7 mouse cellular contexts compared by ENCODE assay signal in the genomic region with DNA sequence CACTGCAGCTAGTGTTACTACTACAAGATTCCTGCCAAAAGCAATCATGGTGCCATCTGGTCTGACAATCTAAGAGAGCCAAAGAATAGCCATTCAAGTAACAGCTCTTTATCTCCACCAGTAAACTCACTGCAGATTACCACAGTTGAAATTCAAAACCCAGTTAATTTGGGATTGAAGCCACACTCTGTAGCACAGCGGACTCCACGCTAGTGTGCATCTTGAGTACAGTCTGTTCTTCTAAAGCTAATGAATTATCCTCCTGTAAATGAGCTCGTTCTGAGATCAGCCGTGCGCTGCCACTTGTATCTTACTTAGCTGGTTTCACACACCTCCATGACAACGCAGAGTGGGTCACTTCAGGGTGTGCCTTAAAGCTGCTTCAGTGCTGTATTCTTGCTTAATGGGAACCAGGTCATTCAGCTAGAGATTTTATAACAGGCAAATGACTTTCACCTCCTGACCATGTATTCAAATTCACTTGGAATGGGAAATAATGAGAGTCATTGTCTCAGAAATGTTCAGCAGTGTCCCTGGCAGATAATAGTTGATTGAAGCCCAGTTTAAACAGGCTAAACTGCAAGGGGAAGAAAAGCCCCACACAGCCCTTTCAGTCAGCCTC.
DNase-seq lines count a peak whose midpoint lies in the region; ATAC-seq lines count a peak whose summit lies in the region.

No protein-coding gene starts in this region.

- H3K4me1 ChIP-seq in forebrain, embryonic 14.5 days (ENCODE audit: control insufficient read depth, insufficient read depth, low read length), result peaks cover 13% of the 10 kb centered on the region; the same call in 1 of the 2 replicates

- no peaks in the 10 kb centered on the region for H3K27me3 ChIP-seq in forebrain, embryonic 14.5 days (replicated peaks; ENCODE audit: control insufficient read depth, insufficient read depth, low read length)

- DNase-seq in cerebellum, postnatal 10 days, result peak; percentile 80 to 81
- DNase-seq in forebrain, embryonic 14.5 days (ENCODE audit: low spot score), result peak; percentile 94
- peak; percentile 8 for DNase-seq in layer of hippocampus, postnatal 25 days (ENCODE audit: extremely low spot score in 1 of 2, low spot score in 1 of 2)
- DNase-seq in right cerebral cortex, adult 18-20 months, result peak; percentile 64
- DNase-seq in heart, adult 9 months (ENCODE audit: low spot score in 2 of 2), result no peak
- DNase-seq in spleen, adult 18-20 months, result no peak
- no peak for DNase-seq in gastrocnemius, postnatal 25 days

- H3K27ac ChIP-seq in forebrain, embryonic 14.5 days (ENCODE audit: low read depth, low read length), result peak overlapping the region; percentile 81

- no peak overlapping the region for H3K4me3 ChIP-seq in forebrain, embryonic 14.5 days (ENCODE audit: low read depth, low read length)

- WGBS in forebrain, embryonic 14.5 days, result 6% methylated on average over 6 of the region's 6 CpGs

- H3K4me2 ChIP-seq in forebrain, embryonic 14.5 days (ENCODE audit: low read length), result peak overlapping the region; percentile 10; the same call in 1 of the 2 replicates

- ATAC-seq in forebrain, embryonic 14.5 days, result peak; percentile 96

- no peaks in the 10 kb centered on the region for H3K9me3 ChIP-seq in forebrain, embryonic 14.5 days (replicated peaks; ENCODE audit: control insufficient read depth, low read length)

- H3K36me3 ChIP-seq in forebrain, embryonic 14.5 days (ENCODE audit: control insufficient read depth, insufficient read depth, low read length), result no peaks in the 10 kb centered on the region

- H3K9ac ChIP-seq in forebrain, embryonic 14.5 days (ENCODE audit: low read length), result no peak overlapping the region

Comparison
In these comparisons a context has a peak if more than half of its experiments do, and no peak if none do; other contexts are left out.
1. DNase-seq: peak in cerebellum, postnatal 10 days (2 of 2), forebrain, embryonic 14.5 days (single experiment), layer of hippocampus, postnatal 25 days (2 of 2) and right cerebral cortex, adult 18-20 months (single experiment); none in heart, adult 9 months (0 of 2), spleen, adult 18-20 months (0 of 2) and gastrocnemius, postnatal 25 days (single experiment).